Mouse (Mus musculus) hindbrain, embryonic 14.5 days (tissue): ENCODE measurements around the gene Plau. TPM values are rescaled to one million over a fixed set of nuclear protein-coding genes. Genes with fewer than 3 reads are reported as not detected.

Experiments used
- polyA plus RNA-seq: library from polyadenylated mRNA; unstranded; fragments of >200 nt; fragmentation: Nextera tagmentation; extraction: Ambion mirVana; gene quantifications from 2 replicates; pipeline ENCODE4 v1.2.1, GENCODE M21; 2014

The Plau gene
- polyA plus RNA-seq, 1 experiment from 2014 or later = 0.27 TPM

Other genes with a start within 250 kb of the Plau start
- gene Usp54, start 195.6 kb upstream of the Plau start, polyA plus RNA-seq = 13.1 and 13.2 TPM in 2 replicates
- not detected in 2 replicates for gene Myoz1, start 180.1 kb upstream of the Plau start, polyA plus RNA-seq
- gene Synpo2l, start 168.3 kb upstream of the Plau start, polyA plus RNA-seq = 0.07 and 0.09 TPM in 2 replicates
- 84.9 and 87.1 TPM in 2 replicates for gene Sec24c, start 162.4 kb upstream of the Plau start, polyA plus RNA-seq
- 25.1 and 31.8 TPM in 2 replicates for gene Fut11, start 141.7 kb upstream of the Plau start, polyA plus RNA-seq
- gene Chchd1, start 133.7 kb upstream of the Plau start, polyA plus RNA-seq = 169 and 194 TPM in 2 replicates
- 38.5 and 50.5 TPM in 2 replicates for gene Zswim8, start 129.1 kb upstream of the Plau start, polyA plus RNA-seq
- 17.1 and 17.7 TPM in 2 replicates for gene Ndst2, start 102.1 kb upstream of the Plau start, polyA plus RNA-seq
- gene Camk2g, start 42.6 kb upstream of the Plau start, polyA plus RNA-seq = 166 and 197 TPM in 2 replicates
- gene Vcl, start 92.7 kb downstream of the Plau start, polyA plus RNA-seq = 19.3 and 19.7 TPM in 2 replicates
- gene Ap3m1, start 215.8 kb downstream of the Plau start, polyA plus RNA-seq = 94.5 and 101 TPM in 2 replicates
- gene Adk, start 215.9 kb downstream of the Plau start, polyA plus RNA-seq = 40.2 and 43.7 TPM in 2 replicates